Mouse (Mus musculus): ENCODE data around the gene Zfp317. TPM values are rescaled to one million over a fixed set of nuclear protein-coding genes. Genes with fewer than 3 reads are reported as not detected.
A peak's percentile ranks its signal among the peaks of the same experiment; 100 is the strongest.

The Zfp317 gene
- polyA plus RNA-seq (2015; fragmentation: Nextera tagmentation; extraction: Ambion mirVana) = 9.0 and 9.9 TPM in 2 replicates

DNA sequence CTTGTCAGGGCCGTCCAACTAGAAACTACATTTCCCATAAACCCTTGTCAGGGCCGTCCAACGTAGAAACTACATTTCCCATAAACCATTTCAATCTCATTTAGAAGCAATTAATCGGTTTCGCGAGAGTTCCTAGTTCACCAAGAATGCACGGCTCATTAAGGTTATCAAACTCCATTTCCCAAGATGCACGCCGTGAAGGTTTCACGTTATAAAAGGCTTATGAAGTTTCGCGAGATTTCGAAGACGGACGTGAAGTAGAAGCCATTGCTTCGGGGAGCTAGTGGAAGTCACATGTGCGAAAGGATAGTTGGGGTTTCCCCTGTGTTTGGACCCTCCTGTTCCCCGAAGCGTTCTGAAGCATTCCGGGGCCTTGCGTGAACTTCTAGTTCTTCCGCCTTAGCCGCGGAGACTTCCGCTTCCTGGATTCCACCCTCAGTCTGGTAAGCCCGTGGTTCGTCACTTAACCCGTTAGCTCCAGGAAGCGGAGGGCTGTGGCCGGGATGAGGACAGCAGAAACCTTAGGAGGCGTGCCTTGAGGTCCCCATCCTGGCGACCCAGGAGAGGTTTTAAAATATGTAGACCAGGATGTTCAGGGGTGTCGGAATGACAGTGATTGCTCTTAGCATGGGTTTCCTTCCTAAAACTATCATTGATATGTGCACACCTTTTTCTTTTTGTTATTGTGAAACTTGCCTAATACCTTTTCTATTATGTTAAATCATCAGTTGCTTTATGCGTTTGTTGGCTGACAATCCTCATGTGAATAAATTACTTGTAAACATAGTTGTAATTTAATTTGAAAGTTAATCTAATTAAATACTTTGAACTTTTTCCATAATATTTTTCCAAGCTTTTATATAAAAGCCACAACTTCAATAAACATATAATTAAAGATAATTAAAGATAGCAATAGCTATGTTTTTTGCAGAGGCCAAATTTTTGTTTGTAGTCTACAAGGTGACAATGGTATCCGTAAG, at the start of gene Zfp317:
Gene Zfp317, plus strand, starts transcription at position 260 of the 980 bp plus-strand sequence.
- H3K36me3 ChIP-seq (ENCODE audit: control insufficient read depth, insufficient read depth, low read length) = 0 out of 2 replicates have a peak, but pooled peaks cover 3% of the 10 kb centered on the region
- no peaks in the 10 kb centered on the region for H3K27me3 ChIP-seq (ENCODE audit: control insufficient read depth, insufficient read depth, low read length)
- H3K4me2 ChIP-seq (replicated peaks; ENCODE audit: low read depth) = peak within 1 kb of the TSS; percentile 43
- DNase-seq (ENCODE audit: low spot score) (peak; percentile 88), ATAC-seq (ENCODE audit: low FRiP score, low TSS enrichment) (peak; percentile 99)
- H3K9ac ChIP-seq (ENCODE audit: low read length) = peak within 1 kb of the TSS; percentile 66
- H3K4me1 ChIP-seq (replicated peaks; ENCODE audit: control insufficient read depth, insufficient read depth) = no peaks in the 10 kb centered on the region
- peak within 1 kb of the TSS; percentile 51 for H3K4me3 ChIP-seq (ENCODE audit: low read depth, low read length)
- 1% methylated on average over 35 of the region's 35 CpGs for WGBS
- TF ChIP-seq CTCF (IDR thresholded peaks at IDR 0.05; ENCODE audit: low read depth) (no peak), EP300 (optimal IDR thresholded peaks at IDR 0.05) (peak; percentile 98)
- peak within 1 kb of the TSS; percentile 88 for H3K27ac ChIP-seq (replicated peaks)
- H3K9me3 ChIP-seq (ENCODE audit: control insufficient read depth, low read length) = no peaks in the 10 kb centered on the region

GRCm38 (mm10) chr9:19582317-19582716, 39.6 kb upstream of the Zfp317 start, which contains the start of gene Olfr855:
Gene Olfr855, plus strand, starts transcription at chr9:19582617.
- Histone ChIP-seq H3K9ac (ENCODE audit: low read length) (no peak within 1 kb of the TSS), H3K9me3 (ENCODE audit: control insufficient read depth, low read length) (no peaks in the 10 kb centered on the region), H3K4me3 (ENCODE audit: low read depth, low read length) (no peak within 1 kb of the TSS), H3K27me3 (ENCODE audit: control insufficient read depth, insufficient read depth, low read length) (no peaks in the 10 kb centered on the region), H3K36me3 (ENCODE audit: control insufficient read depth, insufficient read depth, low read length) (no peaks in the 10 kb centered on the region), H3K27ac (replicated peaks) (no peak within 1 kb of the TSS), H3K4me2 (replicated peaks; ENCODE audit: low read depth) (no peak within 1 kb of the TSS), H3K4me1 (replicated peaks; ENCODE audit: control insufficient read depth, insufficient read depth) (no peaks in the 10 kb centered on the region)
- DNase-seq (ENCODE audit: low spot score) = no peak
- TF ChIP-seq CTCF (IDR thresholded peaks at IDR 0.05; ENCODE audit: low read depth) = no peak
- no peak for TF ChIP-seq EP300 (optimal IDR thresholded peaks at IDR 0.05)
- no peak for ATAC-seq (ENCODE audit: low FRiP score, low TSS enrichment)

DNA sequence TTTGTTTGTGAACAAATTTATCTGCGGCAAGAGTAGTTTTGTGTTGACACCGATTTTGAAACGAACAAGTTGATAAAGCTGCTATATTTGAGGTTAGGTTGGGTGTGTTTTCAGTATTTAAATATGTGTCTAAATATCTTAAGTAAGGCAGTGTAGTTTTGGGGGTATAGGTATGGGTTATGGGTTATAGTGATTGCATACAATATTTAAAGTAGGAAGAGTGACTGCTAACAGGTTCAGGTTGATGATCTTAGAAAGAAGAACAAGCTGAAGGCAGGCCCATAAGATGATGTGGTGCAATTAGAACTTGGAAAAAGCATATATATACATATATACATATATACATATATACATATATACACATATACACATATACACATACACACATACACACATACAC, 605 bp upstream of the Zfp317 start:
- WGBS = 95% methylated on average over 3 of the region's 3 CpGs
- no peak for TF ChIP-seq CTCF (IDR thresholded peaks at IDR 0.05; ENCODE audit: low read depth)
- no peak for TF ChIP-seq EP300 (optimal IDR thresholded peaks at IDR 0.05)
- no peak overlapping the region for H3K4me2 ChIP-seq (replicated peaks; ENCODE audit: low read depth)
- H3K27ac ChIP-seq (replicated peaks) = no peak overlapping the region
- H3K4me3 ChIP-seq (ENCODE audit: low read depth, low read length) = no peak overlapping the region
- 0 out of 2 replicates have a peak, but pooled peaks cover 3% of the 10 kb centered on the region for H3K36me3 ChIP-seq (ENCODE audit: control insufficient read depth, insufficient read depth, low read length)
- no peaks in the 10 kb centered on the region for H3K4me1 ChIP-seq (replicated peaks; ENCODE audit: control insufficient read depth, insufficient read depth)
- no peaks in the 10 kb centered on the region for H3K9me3 ChIP-seq (ENCODE audit: control insufficient read depth, low read length)
- H3K27me3 ChIP-seq (ENCODE audit: control insufficient read depth, insufficient read depth, low read length) = no peaks in the 10 kb centered on the region
- ATAC-seq (ENCODE audit: low FRiP score, low TSS enrichment) = no peak
- H3K9ac ChIP-seq (ENCODE audit: low read length) = no peak overlapping the region
- DNase-seq (ENCODE audit: low spot score) = no peak

DNA sequence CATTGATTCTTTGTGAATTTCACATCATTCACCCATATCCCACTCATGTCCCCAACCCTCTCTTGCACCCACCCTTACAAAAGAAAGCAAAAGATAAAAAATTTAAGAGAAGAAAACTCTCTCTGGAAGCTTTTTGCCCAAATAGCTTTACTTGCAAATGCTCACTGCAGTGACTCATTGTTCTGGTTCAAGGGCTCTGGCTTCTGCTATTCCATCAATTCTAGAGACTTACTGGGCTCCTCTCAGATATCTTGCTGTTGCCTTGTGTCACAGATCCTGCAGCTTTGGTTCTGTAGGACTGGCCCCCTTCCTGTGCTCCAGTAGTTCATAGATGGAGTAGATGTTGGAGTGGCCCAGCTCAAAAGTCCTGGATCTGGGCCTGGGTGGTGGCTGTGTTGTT, 7.7 kb downstream of the Zfp317 start:
- TF ChIP-seq CTCF (IDR thresholded peaks at IDR 0.05; ENCODE audit: low read depth) (no peak), EP300 (optimal IDR thresholded peaks at IDR 0.05) (no peak)
- H3K36me3 ChIP-seq (ENCODE audit: control insufficient read depth, insufficient read depth, low read length) = 0 out of 2 replicates have a peak, but pooled peaks cover 3% of the 10 kb centered on the region
- no peak for ATAC-seq (ENCODE audit: low FRiP score, low TSS enrichment)

GRCm38 (mm10) chr9:19645193-19645592, 23.3 kb downstream of the Zfp317 start:
- no peaks in the 10 kb centered on the region for H3K4me1 ChIP-seq (replicated peaks; ENCODE audit: control insufficient read depth, insufficient read depth)
- H3K27me3 ChIP-seq (ENCODE audit: control insufficient read depth, insufficient read depth, low read length) = no peaks in the 10 kb centered on the region
- 88% methylated on average over 3 of the region's 3 CpGs for WGBS
- H3K9ac ChIP-seq (ENCODE audit: low read length) = no peak overlapping the region
- H3K4me3 ChIP-seq (ENCODE audit: low read depth, low read length) = no peak overlapping the region
- peaks cover 18% of the 10 kb centered on the region for H3K36me3 ChIP-seq (ENCODE audit: control insufficient read depth, insufficient read depth, low read length)
- H3K27ac ChIP-seq (replicated peaks) = no peak overlapping the region
- ATAC-seq (ENCODE audit: low FRiP score, low TSS enrichment) = no peak
- H3K4me2 ChIP-seq (replicated peaks; ENCODE audit: low read depth) = no peak overlapping the region
- TF ChIP-seq EP300 (optimal IDR thresholded peaks at IDR 0.05) = no peak
- TF ChIP-seq CTCF (IDR thresholded peaks at IDR 0.05; ENCODE audit: low read depth) = no peak
- H3K9me3 ChIP-seq (ENCODE audit: control insufficient read depth, low read length) = no peaks in the 10 kb centered on the region
- DNase-seq (ENCODE audit: low spot score) = no peak

More for the DNA sequence above, 7.7 kb downstream of the Zfp317 start:
- no peaks in the 10 kb centered on the region for H3K4me1 ChIP-seq (replicated peaks; ENCODE audit: control insufficient read depth, insufficient read depth)
- no peaks in the 10 kb centered on the region for H3K27me3 ChIP-seq (ENCODE audit: control insufficient read depth, insufficient read depth, low read length)
- no peak overlapping the region for H3K9ac ChIP-seq (ENCODE audit: low read length)
- H3K27ac ChIP-seq (replicated peaks) = no peak overlapping the region
- no peak overlapping the region for H3K4me3 ChIP-seq (ENCODE audit: low read depth, low read length)
- no peaks in the 10 kb centered on the region for H3K9me3 ChIP-seq (ENCODE audit: control insufficient read depth, low read length)
- no peak for DNase-seq (ENCODE audit: low spot score)
- no peak overlapping the region for H3K4me2 ChIP-seq (replicated peaks; ENCODE audit: low read depth)

GRCm38 (mm10) chr9:19690281-19690680, 68.4 kb downstream of the Zfp317 start:
- no peak for TF ChIP-seq CTCF (IDR thresholded peaks at IDR 0.05; ENCODE audit: low read depth)
- TF ChIP-seq EP300 (optimal IDR thresholded peaks at IDR 0.05) = no peak
- H3K36me3 ChIP-seq (ENCODE audit: control insufficient read depth, insufficient read depth, low read length) = no peaks in the 10 kb centered on the region
- H3K4me1 ChIP-seq (replicated peaks; ENCODE audit: control insufficient read depth, insufficient read depth) = no peaks in the 10 kb centered on the region
- H3K9ac ChIP-seq (ENCODE audit: low read length) = no peak overlapping the region
- DNase-seq (ENCODE audit: low spot score) = no peak
- no peaks in the 10 kb centered on the region for H3K9me3 ChIP-seq (ENCODE audit: control insufficient read depth, low read length)
- no peak overlapping the region for H3K4me3 ChIP-seq (ENCODE audit: low read depth, low read length)
- no peak overlapping the region for H3K27ac ChIP-seq (replicated peaks)
- WGBS = 86% methylated on average over 6 of the region's 6 CpGs
- no peak for ATAC-seq (ENCODE audit: low FRiP score, low TSS enrichment)
- no peak overlapping the region for H3K4me2 ChIP-seq (replicated peaks; ENCODE audit: low read depth)
- H3K27me3 ChIP-seq (ENCODE audit: control insufficient read depth, insufficient read depth, low read length) = no peaks in the 10 kb centered on the region

Data from stomach, postnatal 0 days (tissue).